Mouse (Mus musculus) G1E-ER4 (cell line): ENCODE measurements around the gene Cpne6. TPM values are rescaled to one million over a fixed set of nuclear protein-coding genes. Genes with fewer than 3 reads are reported as not detected.

Experiments
- GATA1 ChIP-seq: IDR thresholded peaks from one replicate; pipeline ENCODE4 v1.8.0; 2012; ENCODE audit warnings: low read length, inconsistent platforms
- polyA plus RNA-seq: library from polyadenylated mRNA; stranded (reverse); fragments of >175 nt; gene quantifications from 2 replicates; pipeline ENCODE4 v1.2.3, GENCODE M21; 2012

Gene Cpne6
- polyA plus RNA-seq, 1 experiment, result not detected

DNA sequence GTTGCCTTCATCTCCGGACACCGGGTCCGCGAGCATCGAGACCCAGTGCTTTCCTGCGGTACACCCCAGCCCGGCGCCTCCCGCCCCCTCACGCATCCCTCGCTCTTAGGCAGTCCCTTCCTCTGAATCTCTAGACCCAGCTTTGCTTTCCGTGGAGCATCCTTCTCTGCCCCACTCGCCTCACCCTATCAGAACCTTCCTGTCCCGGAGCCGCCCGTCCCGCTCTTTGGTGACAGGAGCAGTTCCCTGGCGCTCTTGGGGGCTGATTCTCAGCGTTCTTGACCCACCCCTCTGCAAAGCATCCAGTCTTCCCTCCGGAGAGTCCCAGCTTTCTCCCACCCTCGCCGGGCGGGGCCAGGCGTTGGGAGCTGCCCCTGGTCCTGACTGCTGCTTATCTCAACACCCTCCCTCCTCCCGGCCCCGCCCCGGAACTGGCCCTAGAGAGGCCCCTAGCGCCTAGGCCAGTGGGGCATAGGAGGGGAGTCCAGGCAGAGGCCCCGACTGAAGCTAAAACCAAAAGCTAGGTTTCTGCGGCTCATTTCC, 18.9 kb upstream of the Cpne6 start:
- TF ChIP-seq GATA1, result no peak

GRCm38 (mm10) chr14:55492103-55492502, 18.1 kb upstream of the Cpne6 start:
- no peak for TF ChIP-seq GATA1

DNA sequence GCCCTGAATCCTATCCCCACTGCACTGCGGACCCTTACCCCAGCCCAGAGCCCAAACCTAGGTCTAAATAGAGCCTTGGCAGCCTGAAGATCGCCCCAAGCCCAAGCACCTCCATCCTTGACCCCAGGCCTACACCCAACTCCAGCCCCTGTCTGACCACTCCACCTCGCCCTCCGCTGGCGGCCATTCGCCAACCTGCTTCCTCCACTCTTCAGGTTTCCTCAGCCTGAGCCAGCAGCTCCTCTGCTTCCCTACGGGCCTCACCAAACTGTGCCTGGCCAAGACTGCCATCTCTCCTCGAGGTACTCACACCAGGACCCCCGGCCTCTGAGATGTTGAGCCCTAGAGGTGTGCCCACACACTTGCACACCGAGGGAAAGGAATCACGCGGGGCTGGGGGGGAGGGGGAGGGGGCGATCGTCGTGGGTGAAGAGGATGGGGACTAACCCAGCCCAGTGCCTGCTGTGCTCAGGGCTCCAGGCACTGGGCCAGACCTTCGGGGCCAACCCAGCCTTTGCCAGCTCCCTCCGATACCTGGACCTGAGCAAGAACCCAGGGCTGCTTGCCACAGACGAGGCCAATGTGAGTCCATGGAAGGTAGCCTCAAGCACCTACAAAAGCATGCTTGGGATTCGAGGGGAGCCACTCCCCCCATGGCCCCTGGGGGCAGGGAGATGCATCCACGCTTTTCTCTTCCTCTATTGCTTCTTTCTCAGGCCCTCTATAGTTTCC, 14.6 kb upstream of the Cpne6 start:
- no peak for TF ChIP-seq GATA1

DNA sequence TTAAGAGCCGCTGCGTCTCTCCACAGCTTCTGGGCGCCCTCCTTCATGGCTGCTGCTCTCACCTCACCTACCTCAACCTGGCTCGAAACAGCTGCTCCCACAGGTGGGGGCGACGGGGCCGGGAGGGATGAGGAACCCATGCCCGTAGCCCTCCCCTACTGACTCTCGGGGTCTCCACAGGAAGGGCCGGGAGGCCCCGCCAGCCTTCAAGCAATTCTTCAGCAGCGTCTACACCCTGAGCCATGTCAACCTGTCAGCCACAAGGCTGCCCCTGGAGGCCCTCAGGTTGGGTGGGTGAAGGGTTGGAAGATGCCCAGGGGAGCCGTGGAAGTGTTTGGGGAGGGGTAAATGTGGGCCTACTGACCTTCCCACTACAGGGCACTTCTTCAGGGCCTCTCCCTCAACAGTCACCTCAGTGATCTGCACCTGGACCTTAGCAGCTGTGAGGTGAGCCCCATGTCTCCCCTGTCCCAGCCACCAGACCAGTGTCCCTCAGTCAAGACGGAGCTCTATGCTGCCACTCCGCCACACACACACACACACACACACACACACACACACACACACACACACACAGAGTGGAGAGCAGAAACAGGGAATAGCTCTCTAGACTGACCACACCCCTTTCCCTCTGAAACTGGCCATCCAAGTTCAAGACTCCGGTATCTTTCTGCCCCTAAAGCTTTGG, 13.3 kb upstream of the Cpne6 start:
- TF ChIP-seq GATA1, result no peak

DNA sequence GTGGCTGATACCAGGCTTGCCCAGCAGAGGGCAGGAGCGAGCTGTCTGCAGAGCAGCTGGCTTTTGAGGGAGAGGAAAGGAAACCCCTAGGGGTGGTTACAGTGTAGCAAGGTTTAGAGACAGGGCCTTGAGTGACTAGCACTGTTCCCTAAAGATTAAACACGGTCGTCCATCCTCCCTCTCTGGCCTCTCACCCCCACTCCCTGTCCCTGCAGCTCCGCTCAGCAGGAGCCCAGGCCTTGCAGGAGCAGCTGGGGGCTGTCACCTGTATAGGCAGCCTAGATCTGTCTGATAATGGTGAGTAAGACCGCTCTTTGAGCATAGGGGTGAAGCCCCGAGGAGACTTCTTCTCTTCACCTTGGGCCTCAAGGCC, 12.8 kb upstream of the Cpne6 start:
- no peak for TF ChIP-seq GATA1

- no peak for TF ChIP-seq GATA1
Measured at GRCm38 (mm10) chr14:55505612-55506011, 4.6 kb upstream of the Cpne6 start.

DNA sequence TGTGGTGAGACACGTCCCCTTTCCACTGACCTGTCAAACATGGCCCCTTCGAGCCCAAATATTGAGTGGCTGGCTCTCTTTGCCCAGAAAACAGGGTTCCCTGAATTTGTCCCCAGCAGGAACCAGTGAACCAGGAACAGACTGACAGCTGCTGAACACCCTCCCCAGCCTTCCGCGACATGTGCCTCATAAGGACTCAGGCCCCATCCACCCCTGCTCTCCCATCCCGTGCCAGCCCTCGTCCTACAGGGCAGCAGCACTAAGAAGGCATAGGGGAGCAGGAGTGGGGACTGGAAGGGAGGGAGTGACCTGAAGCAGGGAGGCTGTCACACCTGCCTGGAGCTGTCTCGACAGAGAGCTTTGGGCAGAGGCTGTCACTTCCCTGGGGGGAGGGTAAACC, 2.4 kb upstream of the Cpne6 start:
- no peak for TF ChIP-seq GATA1

DNA sequence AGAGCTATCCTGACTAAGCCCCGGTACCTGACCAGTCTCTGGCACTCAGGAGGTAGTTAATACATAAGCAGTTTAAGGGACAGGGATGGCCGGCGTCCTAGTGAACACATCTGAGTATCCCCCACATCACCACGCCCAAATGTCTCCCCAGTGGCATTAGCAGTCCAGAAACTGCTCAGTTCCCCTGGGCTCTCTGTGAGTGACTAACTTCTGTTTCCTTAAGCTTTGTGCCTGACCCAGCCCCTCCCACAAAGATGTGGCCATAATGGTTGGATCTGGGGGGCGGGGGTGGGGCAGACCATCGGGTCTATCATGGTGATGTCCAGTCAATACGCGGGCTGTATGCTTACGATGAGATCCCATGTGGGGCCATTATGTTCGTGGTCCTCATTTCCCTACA, 705 bp upstream of the Cpne6 start:
- TF ChIP-seq GATA1, result no peak

DNA sequence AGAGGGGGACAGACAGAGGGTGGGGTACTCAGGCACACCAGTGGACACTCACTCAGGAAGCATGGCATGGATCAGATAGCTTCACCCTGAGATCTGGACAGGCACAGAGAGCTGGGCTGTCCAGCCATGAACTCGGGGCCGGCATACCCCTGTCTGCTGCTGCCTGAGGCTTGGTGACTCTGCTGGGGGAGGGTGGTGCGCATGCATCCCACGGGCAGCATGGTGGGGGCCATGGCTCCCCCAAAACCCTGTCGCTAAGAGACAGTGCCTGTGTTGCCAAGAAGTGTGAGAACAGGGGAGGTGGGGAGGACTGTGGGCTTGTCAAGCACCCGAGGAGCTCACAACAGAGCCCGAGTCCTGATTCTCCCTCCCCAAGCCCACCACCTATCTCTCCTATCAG, 792 bp downstream of the Cpne6 start:
- TF ChIP-seq GATA1, result no peak

GRCm38 (mm10) chr14:55513927-55514326, 3.7 kb downstream of the Cpne6 start:
- no peak for TF ChIP-seq GATA1

DNA sequence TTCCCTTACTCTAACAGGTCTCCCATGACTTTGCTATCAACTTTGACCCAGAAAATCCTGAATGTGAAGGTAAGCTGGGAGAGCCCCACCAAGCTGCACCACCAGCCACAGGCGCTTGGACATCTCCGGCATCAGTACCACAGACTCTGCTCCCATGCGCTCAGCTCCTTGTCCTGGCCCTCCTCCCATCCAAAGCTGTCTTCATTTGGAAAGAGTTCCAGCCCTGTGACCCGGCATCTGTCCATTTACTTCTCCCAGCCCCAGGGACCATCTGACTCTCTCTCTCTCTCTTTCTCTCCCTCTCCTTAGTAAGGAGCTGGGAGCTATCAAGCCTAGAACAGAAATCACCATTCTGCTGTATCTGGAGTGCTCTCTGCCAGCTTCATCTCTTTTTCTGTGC, 5.6 kb downstream of the Cpne6 start:
- TF ChIP-seq GATA1, result no peak

DNA sequence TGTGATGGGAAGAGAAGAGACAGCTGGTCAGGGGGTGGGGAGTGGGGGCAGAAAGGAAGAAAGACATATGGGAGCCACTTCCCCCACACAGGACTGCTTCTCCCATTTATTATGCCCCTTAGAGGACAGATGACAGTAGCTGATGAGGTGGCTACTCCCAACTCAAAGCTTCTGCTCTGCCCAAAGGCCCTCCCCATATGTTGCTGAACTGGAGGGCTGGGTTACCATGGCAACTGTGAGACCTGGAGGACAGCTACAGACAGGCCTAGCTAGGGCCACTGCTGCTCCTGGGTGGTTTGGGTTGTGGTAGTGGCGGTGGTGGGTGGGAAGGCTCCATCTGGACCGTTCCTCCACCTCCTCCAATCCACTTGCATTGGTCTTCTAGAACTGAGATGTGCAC, 8.7 kb downstream of the Cpne6 start:
- TF ChIP-seq GATA1, result no peak

DNA sequence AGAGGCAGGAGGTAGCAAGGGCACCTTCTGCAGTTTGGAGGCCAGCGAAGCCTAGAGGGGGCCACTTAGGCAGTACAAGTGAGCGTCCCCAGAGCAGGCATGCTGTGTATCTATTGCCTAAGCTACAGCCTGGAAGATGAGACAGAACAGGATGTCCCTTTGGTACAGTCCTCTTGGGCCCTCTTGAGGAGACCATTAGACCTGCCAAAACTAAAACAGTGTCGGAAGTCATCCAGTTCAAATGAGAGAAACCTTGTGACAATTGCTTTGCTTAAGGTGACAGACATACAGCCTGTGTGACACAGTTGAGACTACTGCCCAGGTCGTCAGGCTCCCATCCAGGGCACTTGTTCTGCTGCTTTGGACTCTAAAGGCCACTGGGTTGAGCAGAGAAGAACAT, 9.4 kb downstream of the Cpne6 start:
- no peak for TF ChIP-seq GATA1

DNA sequence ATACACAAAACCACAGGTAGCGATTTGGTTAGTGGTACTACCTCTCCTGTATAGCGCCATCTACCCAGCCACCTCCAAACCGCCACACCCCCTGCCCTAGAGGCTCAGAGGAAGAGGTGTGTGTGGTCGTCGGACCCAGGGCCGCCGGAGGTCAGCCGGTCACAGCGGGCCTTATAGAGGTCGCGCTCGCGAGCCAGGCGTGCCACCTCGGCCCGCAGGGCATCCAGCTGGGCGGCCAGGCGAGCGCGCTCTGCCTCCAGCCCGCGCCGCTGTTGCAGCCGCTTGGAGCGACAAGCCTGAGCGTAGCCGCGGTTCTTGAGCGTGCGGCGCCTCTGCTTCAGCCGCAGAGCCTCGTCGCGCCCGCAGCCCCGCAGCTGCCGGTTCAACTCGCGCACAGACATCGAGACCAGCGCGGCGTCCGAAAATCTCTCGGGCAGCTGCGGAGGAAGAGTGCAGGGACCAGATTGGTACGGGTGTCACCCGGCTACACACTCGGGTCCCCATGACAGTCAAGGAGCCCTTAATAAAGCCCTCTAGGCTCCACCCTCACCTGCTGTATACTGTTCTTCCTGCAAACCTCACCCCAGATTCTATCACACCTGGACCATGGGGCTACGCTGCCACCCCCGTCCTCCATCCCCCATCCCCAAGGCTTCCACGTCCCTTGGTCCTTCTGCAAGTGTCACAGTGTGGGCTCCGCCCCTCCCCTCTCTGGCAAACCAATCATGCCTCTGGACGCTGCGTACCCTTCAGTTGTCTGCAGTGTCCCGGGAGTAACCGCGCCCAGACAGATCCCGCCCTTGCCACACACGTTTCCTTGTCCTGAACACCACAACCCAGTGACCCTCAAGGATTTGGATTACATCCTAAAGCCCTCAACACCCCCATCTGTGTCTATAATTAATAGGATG, 10.5 kb downstream of the Cpne6 start:
- no peak for TF ChIP-seq GATA1

DNA sequence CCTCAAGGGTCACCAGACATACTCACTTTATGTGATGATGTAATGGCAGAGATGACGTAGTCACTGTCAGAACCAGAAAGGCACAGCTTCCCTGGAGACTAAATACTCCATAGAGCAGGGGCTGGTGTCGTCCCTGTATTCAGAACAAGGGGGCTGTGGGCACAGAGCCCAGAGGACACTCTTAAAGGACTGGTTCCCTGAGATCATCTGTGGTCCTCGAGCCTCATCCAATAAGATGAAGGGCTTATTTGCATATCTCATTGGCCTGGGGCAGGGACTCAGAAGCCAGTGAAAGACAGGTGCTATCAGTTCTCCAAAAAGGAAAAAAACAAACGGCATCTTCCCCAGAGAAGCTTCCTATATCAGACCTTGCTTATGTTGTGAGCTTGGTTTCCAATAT, 13.8 kb downstream of the Cpne6 start:
- no peak for TF ChIP-seq GATA1

DNA sequence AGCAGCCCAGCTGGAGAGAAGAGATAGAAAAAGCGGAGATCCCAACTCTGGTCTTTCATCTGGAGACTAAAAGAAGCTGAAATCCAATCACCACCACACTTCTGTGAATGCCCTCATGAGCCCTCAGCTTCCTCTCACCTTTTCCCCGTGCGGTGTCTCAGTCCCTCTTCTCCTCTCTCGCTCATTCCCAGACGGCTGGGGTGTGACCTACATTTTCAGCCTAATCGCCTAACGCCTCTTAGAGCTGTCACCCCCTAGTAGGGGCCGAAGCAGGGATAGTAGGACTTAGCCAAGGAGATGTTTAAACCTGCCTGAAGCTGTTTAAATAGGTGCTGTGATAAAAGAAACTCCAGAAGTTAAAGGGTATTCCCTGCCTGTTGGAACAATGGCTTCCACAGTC, 14.5 kb downstream of the Cpne6 start, which contains the start of gene Nrl:
Gene Nrl (minus strand): TSS at position 197 of the 400 bp plus-strand sequence.
- TF ChIP-seq GATA1, result no peak

GRCm38 (mm10) chr14:55526674-55527073, 16.4 kb downstream of the Cpne6 start:
- TF ChIP-seq GATA1, result no peak
